12 mouse cellular contexts compared by ENCODE assay signal in the genomic region with DNA sequence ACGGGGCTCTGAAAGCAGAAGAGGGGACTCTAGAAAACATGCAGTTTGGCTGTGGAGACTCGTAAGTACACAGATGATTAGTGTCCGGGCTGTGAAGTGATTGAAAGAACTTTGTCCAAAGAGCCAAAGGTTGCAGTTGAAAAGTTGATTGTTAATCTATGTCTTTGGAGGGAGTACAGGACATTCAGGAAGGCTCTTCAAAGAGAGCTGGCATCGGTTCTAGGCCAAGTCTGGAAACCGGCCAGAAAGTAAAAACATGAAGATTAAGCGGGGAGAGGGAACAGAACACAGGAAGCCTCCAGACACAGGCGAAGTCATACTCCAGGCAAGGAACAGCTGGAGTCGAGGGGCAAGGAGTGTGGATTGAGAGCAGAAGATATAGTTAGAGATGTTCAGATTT. TPM values are rescaled to one million over a fixed set of nuclear protein-coding genes. Genes with fewer than 3 reads are reported as not detected.
DNase-seq lines count a peak whose midpoint lies in the region; ATAC-seq and TF ChIP-seq lines count a peak whose summit lies in the region.
"Had no signal": no experiment of that assay in that cellular context is flagged by ENCODE, and none has a peak within 500 bp of the region (broad histone marks: within the 10 kb centered on the region; RNA-seq: fewer than 3 reads in every experiment).

No protein-coding gene starts in this region.

- 0 out of 2 replicates have a peak, but pooled peaks have one; percentile 15 for ATAC-seq in stomach, embryonic 15.5 days (ENCODE audit: insufficient read depth, low FRiP score, low read depth)
- no peak for ATAC-seq in stomach, postnatal 0 days (ENCODE audit: low FRiP score, low TSS enrichment)
- no peak for ATAC-seq in liver, embryonic 14.5 days (ENCODE audit: insufficient read depth)
- ATAC-seq in granulocyte monocyte progenitor cell, adult 5-6 weeks (replicated peaks; ENCODE audit: poor library complexity, severe bottlenecking), result no peak

- TF ChIP-seq CTCF in stomach, postnatal 0 days (IDR thresholded peaks at IDR 0.05; ENCODE audit: low read depth), result no peak
- no peak for TF ChIP-seq CTCF in liver, embryonic 14.5 days (IDR thresholded peaks at IDR 0.05; ENCODE audit: low read depth)

- no peak overlapping the region for H3K4me2 ChIP-seq in stomach, embryonic 15.5 days
- H3K4me2 ChIP-seq in stomach, postnatal 0 days (replicated peaks; ENCODE audit: low read depth), result no peak overlapping the region
- no peak overlapping the region for H3K4me2 ChIP-seq in liver, embryonic 14.5 days (ENCODE audit: low read depth)
- H3K4me2 ChIP-seq: hindbrain, embryonic 15.5 days had no signal

- DNase-seq in adrenal gland, postnatal 14 days, result peak; percentile 58
- DNase-seq in adrenal gland, adult 18-20 months (ENCODE audit: low spot score in 2 of 2), result no peak
- no peak for DNase-seq in stomach, postnatal 0 days (ENCODE audit: low spot score)
- DNase-seq in liver, embryonic 14.5 days (ENCODE audit: low read depth in 3 of 3, low spot score in 3 of 3), result peak in 2 of 3 experiments; percentile 16 to 31
- DNase-seq in gastrocnemius, adult 18-20 months (ENCODE audit: low spot score), result no peak
- no peak for DNase-seq in thymus, postnatal 0 days (ENCODE audit: low spot score)
- DNase-seq: cerebellum, adult 9-10 months; right cerebral cortex, postnatal 4 days; thymus, postnatal 4 days had no signal

- H3K4me3 ChIP-seq in stomach, embryonic 15.5 days (replicated peaks), result no peak overlapping the region
- no peak overlapping the region for H3K4me3 ChIP-seq in stomach, postnatal 0 days (ENCODE audit: low read depth, low read length)
- no peak overlapping the region for H3K4me3 ChIP-seq in liver, embryonic 14.5 days (ENCODE audit: insufficient read depth in 1 of 2, low read depth in 2 of 2, low read length in 2 of 2)
- H3K4me3 ChIP-seq: hindbrain, embryonic 15.5 days had no signal

- H3K27ac ChIP-seq in stomach, embryonic 15.5 days, result no peak overlapping the region
- H3K27ac ChIP-seq in stomach, postnatal 0 days (replicated peaks), result no peak overlapping the region
- no peak overlapping the region for H3K27ac ChIP-seq in liver, embryonic 14.5 days
- H3K27ac ChIP-seq: hindbrain, embryonic 15.5 days had no signal

- no peaks in the 10 kb centered on the region for H3K36me3 ChIP-seq in stomach, embryonic 15.5 days
- no peaks in the 10 kb centered on the region for H3K36me3 ChIP-seq in stomach, postnatal 0 days (ENCODE audit: control insufficient read depth, insufficient read depth, low read length)
- no peaks in the 10 kb centered on the region for H3K36me3 ChIP-seq in liver, embryonic 14.5 days (replicated peaks; ENCODE audit: control insufficient read depth, insufficient read depth, low read depth)
- H3K36me3 ChIP-seq: hindbrain, embryonic 15.5 days had no signal

- H3K4me1 ChIP-seq in stomach, embryonic 15.5 days, result peaks cover 35% of the 10 kb centered on the region
- H3K4me1 ChIP-seq in stomach, postnatal 0 days (replicated peaks; ENCODE audit: control insufficient read depth, insufficient read depth), result peaks cover 16% of the 10 kb centered on the region
- H3K4me1 ChIP-seq in liver, embryonic 14.5 days (replicated peaks; ENCODE audit: control insufficient read depth in 2 of 2, insufficient read depth in 2 of 2, low read length in 1 of 2), result peaks cover 0 to 16% of the 10 kb centered on the region in 2 experiments; a peak in 2 of 4 replicates

- 40% methylated on average over 8 of the region's 8 CpGs for WGBS in stomach, embryonic 15.5 days
- 32% methylated on average over 8 of the region's 8 CpGs for WGBS in stomach, postnatal 0 days
- 60% methylated on average over 8 of the region's 8 CpGs for WGBS in liver, embryonic 14.5 days (ENCODE audit: insufficient replicate concordance)

- H3K27me3 ChIP-seq in stomach, embryonic 15.5 days (replicated peaks), result no peaks in the 10 kb centered on the region
- H3K27me3 ChIP-seq in stomach, postnatal 0 days (ENCODE audit: control insufficient read depth, insufficient read depth, low read length), result no peaks in the 10 kb centered on the region
- no peaks in the 10 kb centered on the region for H3K27me3 ChIP-seq in liver, embryonic 14.5 days (ENCODE audit: control insufficient read depth, insufficient read depth, low read length)
- H3K27me3 ChIP-seq: hindbrain, embryonic 15.5 days had no signal

- TF ChIP-seq EP300 in stomach, postnatal 0 days (optimal IDR thresholded peaks at IDR 0.05), result no peak
- no peak for TF ChIP-seq EP300 in liver, embryonic 14.5 days (IDR thresholded peaks at IDR 0.05; ENCODE audit: low read depth)

- no peaks in the 10 kb centered on the region for H3K9me3 ChIP-seq in stomach, embryonic 15.5 days
- H3K9me3 ChIP-seq in stomach, postnatal 0 days (ENCODE audit: control insufficient read depth, low read length), result no peaks in the 10 kb centered on the region
- H3K9me3 ChIP-seq in liver, embryonic 14.5 days (ENCODE audit: control insufficient read depth, low read length), result no peaks in the 10 kb centered on the region
- H3K9me3 ChIP-seq: hindbrain, embryonic 15.5 days had no signal

- no peak overlapping the region for H3K9ac ChIP-seq in stomach, embryonic 15.5 days
- no peak overlapping the region for H3K9ac ChIP-seq in stomach, postnatal 0 days (ENCODE audit: low read length)
- H3K9ac ChIP-seq in liver, embryonic 14.5 days (replicated peaks), result no peak overlapping the region
- H3K9ac ChIP-seq: hindbrain, embryonic 15.5 days had no signal

RNA-seq across cellular contexts. Expression of a gene that starts 32.6 kb away (rescaled TPM):
- 28.2 and 29.1 TPM in 2 replicates for total RNA-seq in adrenal gland, postnatal 14 days (2021)
- total RNA-seq in adrenal gland, adult 18-20 months (2021), result 10 to 100 TPM in 1 of 2 experiments, 1 to 10 TPM in 1; 8.9 to 14.8 TPM
- polyA plus RNA-seq in stomach, embryonic 15.5 days (2015; fragmentation: Nextera tagmentation; extraction: Ambion mirVana), result 1.8 and 1.9 TPM in 2 replicates
- 1.2 and 1.6 TPM in 2 replicates for polyA plus RNA-seq in stomach, postnatal 0 days (2015; fragmentation: Nextera tagmentation; extraction: Ambion mirVana)
- polyA plus RNA-seq in liver, embryonic 14.5 days (2012; rRNA removed), result 2.5 and 2.7 TPM in 2 replicates
- 3.7 TPM in 2 replicates for polyA plus RNA-seq in liver, embryonic 14.5 days (2014; fragmentation: Nextera tagmentation; extraction: Ambion mirVana)
- 10.2 and 11.0 TPM in 2 replicates for total RNA-seq in granulocyte monocyte progenitor cell, adult 5-6 weeks (2014; fragmentation: Nextera tagmentation)
- total RNA-seq in granulocyte monocyte progenitor cell, adult 5-6 weeks (2017), result 2.3 and 2.5 TPM in 2 replicates
- 1 to 10 TPM; 6.6 to 8.0 TPM for total RNA-seq in gastrocnemius, adult 18-20 months (2021)
- 0.72 and 0.85 TPM in 2 replicates for polyA plus RNA-seq in thymus, postnatal 0 days (2015; fragmentation: Nextera tagmentation; extraction: Ambion mirVana)

Comparison
In these comparisons a context has a peak if more than half of its experiments do, and no peak if none do; other contexts are left out.
1. DNase-seq: peak in adrenal gland, postnatal 14 days (single experiment) and liver, embryonic 14.5 days (2 of 3); none in adrenal gland, adult 18-20 months (0 of 2), stomach, postnatal 0 days (single experiment), gastrocnemius, adult 18-20 months (single experiment) and thymus, postnatal 0 days (single experiment).